Mouse (Mus musculus) forebrain, embryonic 12.5 days (tissue): ENCODE measurements around the gene Theg. TPM values are rescaled to one million over a fixed set of nuclear protein-coding genes. Genes with fewer than 3 reads are reported as not detected.

Source experiments
- ATAC-seq: fragments of 200-750 bp; cut with Nextera tagmentation; 2 replicates; pipeline ENCODE4 v1.8.0; 2017; ENCODE audit warnings: moderate TSS enrichment; ENCODE audit not compliant: low FRiP score
- H3K27ac ChIP-seq: fragments of 300-500 bp; sonication (generic); 2 replicates; pipeline ENCODE4 v1.5.1; 2016; ENCODE audit warnings: mild to moderate bottlenecking
- H3K27me3 ChIP-seq: fragments of 300-500 bp; sonication (generic); 2 replicates; pipeline ENCODE4 v1.6.1; 2016; ENCODE audit warnings: mild to moderate bottlenecking
- H3K36me3 ChIP-seq: fragments of 300-500 bp; sonication (generic); replicated peaks from 2 replicates; pipeline ENCODE4 v1.6.1; 2016; ENCODE audit warnings: mild to moderate bottlenecking
- H3K4me1 ChIP-seq: fragments of 300-500 bp; sonication (generic); 2 replicates; pipeline ENCODE4 v1.6.1; 2016
- H3K4me2 ChIP-seq: fragments of 300-500 bp; sonication (generic); 2 replicates; pipeline ENCODE4 v1.6.1; 2016; ENCODE audit warnings: mild to moderate bottlenecking, moderate library complexity
- H3K4me3 ChIP-seq: fragments of 300-500 bp; sonication (generic); replicated peaks from 2 replicates; pipeline ENCODE4 v1.5.1; 2016; ENCODE audit warnings: mild to moderate bottlenecking
- H3K9ac ChIP-seq: fragments of 300-500 bp; sonication (generic); 2 replicates; pipeline ENCODE4 v1.6.1; 2016; ENCODE audit warnings: mild to moderate bottlenecking
- H3K9me3 ChIP-seq: fragments of 300-500 bp; sonication (generic); 2 replicates; pipeline ENCODE4 v1.6.1; 2016
- WGBS: fragments of 180-500 bp; shearing (Covaris S2); methylation state at CpG from one replicate; pipeline ENCODE4 v1.1.7; 2016; 5-methylcytosine and 5-hydroxymethylcytosine counted together
- polyA plus RNA-seq: library from polyadenylated mRNA; unstranded; fragments of >200 nt; fragmentation: Nextera tagmentation; extraction: Ambion mirVana; gene quantifications from 2 replicates; pipeline ENCODE4 v1.2.1, GENCODE M21; 2016

Theg gene
- polyA plus RNA-seq, 1 experiment from 2014 or later: not detected

- Histone ChIP-seq H3K36me3 (no peaks in the 10 kb centered on the region), H3K27me3 (peaks cover 6% of the 10 kb centered on the region), H3K27ac (no peak overlapping the region), H3K4me2 (no peak overlapping the region), H3K9ac (no peak overlapping the region), H3K4me1 (no peaks in the 10 kb centered on the region), H3K9me3 (no peaks in the 10 kb centered on the region), H3K4me3 (no peak overlapping the region)
- 88% methylated on average over 8 of the region's 8 CpGs for WGBS
- ATAC-seq: no peak
Observed at GRCm38 (mm10) chr10:79586243-79586642, 888 bp downstream of the Theg start.

GRCm38 (mm10) chr10:79585723-79586122, 1.4 kb downstream of the Theg start:
- no peak overlapping the region for H3K4me2 ChIP-seq
- no peaks in the 10 kb centered on the region for H3K9me3 ChIP-seq
- no peak for ATAC-seq
- 90% methylated on average over 5 of the region's 5 CpGs for whole genome bisulfite sequencing
- H3K27ac ChIP-seq: no peak overlapping the region
- peaks cover 6% of the 10 kb centered on the region for H3K27me3 ChIP-seq
- no peak overlapping the region for H3K9ac ChIP-seq
- H3K4me3 ChIP-seq: no peak overlapping the region
- no peaks in the 10 kb centered on the region for H3K36me3 ChIP-seq
- H3K4me1 ChIP-seq: no peaks in the 10 kb centered on the region

- no peak overlapping the region for H3K9ac ChIP-seq
- H3K36me3 ChIP-seq: no peaks in the 10 kb centered on the region
- H3K9me3 ChIP-seq: no peaks in the 10 kb centered on the region
- H3K27ac ChIP-seq: no peak overlapping the region
- peaks cover 6% of the 10 kb centered on the region for H3K27me3 ChIP-seq
- no peak overlapping the region for H3K4me2 ChIP-seq
- no peak overlapping the region for H3K4me3 ChIP-seq
- WGBS: 97% methylated on average over 6 of the region's 6 CpGs
- H3K4me1 ChIP-seq: no peaks in the 10 kb centered on the region
- ATAC-seq: no peak
Observed at GRCm38 (mm10) chr10:79585136-79585535, 2.0 kb downstream of the Theg start.

GRCm38 (mm10) chr10:79584426-79584825, 2.7 kb downstream of the Theg start:
- WGBS: 83% methylated on average over 9 of the region's 9 CpGs
- peaks cover 12% of the 10 kb centered on the region for H3K27me3 ChIP-seq
- no peaks in the 10 kb centered on the region for H3K36me3 ChIP-seq
- no peaks in the 10 kb centered on the region for H3K9me3 ChIP-seq
- no peak overlapping the region for H3K27ac ChIP-seq
- ATAC-seq: no peak
- no peaks in the 10 kb centered on the region for H3K4me1 ChIP-seq
- no peak overlapping the region for H3K9ac ChIP-seq
- H3K4me3 ChIP-seq: no peak overlapping the region
- H3K4me2 ChIP-seq: no peak overlapping the region

- Histone ChIP-seq H3K9ac (no peak overlapping the region), H3K4me3 (no peak overlapping the region), H3K4me2 (no peak overlapping the region), H3K4me1 (no peaks in the 10 kb centered on the region), H3K27ac (no peak overlapping the region), H3K27me3 (peaks cover 12% of the 10 kb centered on the region), H3K36me3 (no peaks in the 10 kb centered on the region), H3K9me3 (no peaks in the 10 kb centered on the region)
- no peak for ATAC-seq
- WGBS: 76% methylated on average over 7 of the region's 7 CpGs
Observed at GRCm38 (mm10) chr10:79584021-79584420, 3.1 kb downstream of the Theg start.

- ATAC-seq: no peak
- WGBS: 88% methylated on average over 8 of the region's 8 CpGs
- H3K4me3 ChIP-seq: no peak overlapping the region
- no peaks in the 10 kb centered on the region for H3K4me1 ChIP-seq
- no peak overlapping the region for H3K4me2 ChIP-seq
- H3K27ac ChIP-seq: no peak overlapping the region
- H3K9me3 ChIP-seq: no peaks in the 10 kb centered on the region
- H3K27me3 ChIP-seq: peaks cover 6% of the 10 kb centered on the region; the same call in 1 of the 2 replicates
- no peak overlapping the region for H3K9ac ChIP-seq
- H3K36me3 ChIP-seq: no peaks in the 10 kb centered on the region
Observed at GRCm38 (mm10) chr10:79581501-79581900, 5.6 kb downstream of the Theg start.

- Histone ChIP-seq H3K36me3 (no peaks in the 10 kb centered on the region), H3K27ac (no peak overlapping the region), H3K4me1 (no peaks in the 10 kb centered on the region), H3K4me2 (no peak overlapping the region), H3K9me3 (no peaks in the 10 kb centered on the region), H3K9ac (no peak overlapping the region), H3K27me3 (peaks cover 6% of the 10 kb centered on the region; the same call in 1 of the 2 replicates), H3K4me3 (no peak overlapping the region)
- no peak for ATAC-seq
- 39% methylated on average over 6 of the region's 6 CpGs for WGBS
Observed at GRCm38 (mm10) chr10:79580811-79581210, 6.3 kb downstream of the Theg start.

GRCm38 (mm10) chr10:79580356-79580755, 6.8 kb downstream of the Theg start:
- ATAC-seq: no peak
- no peak overlapping the region for H3K9ac ChIP-seq
- H3K4me3 ChIP-seq: no peak overlapping the region
- H3K4me2 ChIP-seq: no peak overlapping the region
- peaks cover 6% of the 10 kb centered on the region; the same call in 1 of the 2 replicates for H3K27me3 ChIP-seq
- H3K4me1 ChIP-seq: no peaks in the 10 kb centered on the region
- no peaks in the 10 kb centered on the region for H3K36me3 ChIP-seq
- H3K9me3 ChIP-seq: no peaks in the 10 kb centered on the region
- no peak overlapping the region for H3K27ac ChIP-seq
- WGBS: 67% methylated on average over 7 of the region's 7 CpGs

DNA sequence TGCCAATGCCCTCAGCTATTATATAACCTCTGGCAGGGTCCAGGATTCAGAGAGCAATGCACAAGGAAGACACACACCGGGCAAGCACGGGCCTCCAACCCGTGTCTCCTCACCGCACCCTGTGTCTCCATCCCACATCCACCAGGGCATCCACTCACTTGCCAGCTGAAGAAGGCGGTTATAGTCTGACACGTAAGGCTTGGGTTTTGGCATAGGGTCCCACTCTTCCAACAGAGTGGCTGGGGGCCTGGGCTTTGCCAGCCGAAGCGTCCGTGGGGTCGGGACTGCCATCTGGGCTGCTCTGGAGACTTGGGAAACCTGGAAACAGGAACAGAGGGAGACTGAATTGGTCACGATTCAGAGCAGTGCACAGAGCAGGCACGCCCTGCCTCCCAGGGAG, 7.3 kb downstream of the Theg start:
- H3K4me3 ChIP-seq: no peak overlapping the region
- 78% methylated on average over 12 of the region's 12 CpGs for WGBS
- H3K27ac ChIP-seq: no peak overlapping the region
- no peaks in the 10 kb centered on the region for H3K9me3 ChIP-seq
- H3K4me2 ChIP-seq: no peak overlapping the region
- H3K36me3 ChIP-seq: no peaks in the 10 kb centered on the region
- H3K27me3 ChIP-seq: peaks cover 6% of the 10 kb centered on the region; the same call in 1 of the 2 replicates
- H3K4me1 ChIP-seq: no peaks in the 10 kb centered on the region
- no peak overlapping the region for H3K9ac ChIP-seq
- no peak for ATAC-seq

- WGBS: 75% methylated on average over 7 of the region's 7 CpGs
- Histone ChIP-seq H3K9me3 (no peaks in the 10 kb centered on the region), H3K27ac (no peak overlapping the region), H3K36me3 (no peaks in the 10 kb centered on the region), H3K4me3 (no peak overlapping the region), H3K4me1 (no peaks in the 10 kb centered on the region), H3K4me2 (no peak overlapping the region), H3K9ac (no peak overlapping the region), H3K27me3 (peaks cover 6% of the 10 kb centered on the region; the same call in 1 of the 2 replicates)
- no peak for ATAC-seq
Observed at GRCm38 (mm10) chr10:79578891-79579290, 8.2 kb downstream of the Theg start.

DNA sequence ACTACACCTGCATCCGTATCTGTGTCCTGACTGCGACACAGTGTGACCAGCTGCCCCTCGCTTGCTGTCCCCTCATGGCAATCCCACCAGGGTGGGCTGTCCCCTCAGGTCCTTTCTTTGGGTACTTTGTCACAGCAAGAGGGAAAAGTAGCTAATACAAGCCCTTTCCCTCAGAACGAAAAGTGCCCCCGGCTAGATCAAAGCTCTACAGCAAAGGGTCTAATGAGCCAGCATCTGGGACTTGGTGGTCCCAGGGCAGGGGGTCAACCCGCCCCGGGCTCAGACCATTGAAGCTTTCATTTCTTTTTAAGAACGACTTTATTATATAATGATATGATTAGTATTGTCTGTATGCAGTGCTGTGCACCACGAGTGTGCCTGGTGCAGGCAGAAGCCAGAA, 8.9 kb downstream of the Theg start:
- Histone ChIP-seq H3K36me3 (no peaks in the 10 kb centered on the region), H3K27ac (no peak overlapping the region), H3K4me1 (no peaks in the 10 kb centered on the region), H3K4me2 (no peak overlapping the region), H3K9ac (no peak overlapping the region), H3K27me3 (peaks cover 6% of the 10 kb centered on the region; the same call in 1 of the 2 replicates), H3K9me3 (no peaks in the 10 kb centered on the region), H3K4me3 (no peak overlapping the region)
- WGBS: 42% methylated on average over 9 of the region's 9 CpGs
- no peak for ATAC-seq

DNA sequence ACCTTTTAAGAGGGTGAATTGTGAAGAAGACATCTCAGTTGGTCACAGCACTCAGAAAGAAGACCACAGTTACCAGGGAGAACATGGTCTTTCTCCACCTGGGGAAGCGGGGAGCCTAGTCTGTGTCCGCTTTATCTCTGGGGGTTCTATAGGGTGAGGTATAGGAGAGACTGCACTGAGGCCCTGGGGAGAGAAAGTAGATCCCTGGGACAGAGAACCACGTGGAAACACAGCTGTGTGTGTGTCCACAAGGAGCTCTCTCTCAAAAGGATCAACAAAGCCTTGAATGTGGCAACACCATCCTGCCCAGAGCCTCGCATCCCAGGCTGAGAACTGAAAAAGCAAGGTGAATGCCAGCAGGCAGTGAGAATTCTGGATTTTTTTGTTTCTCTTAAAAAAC, 9.8 kb downstream of the Theg start:
- H3K27ac ChIP-seq: no peak overlapping the region
- WGBS: 70% methylated on average over 4 of the region's 4 CpGs
- no peak overlapping the region for H3K4me3 ChIP-seq
- peaks cover 6% of the 10 kb centered on the region; the same call in 1 of the 2 replicates for H3K27me3 ChIP-seq
- no peaks in the 10 kb centered on the region for H3K4me1 ChIP-seq
- H3K9ac ChIP-seq: no peak overlapping the region
- H3K36me3 ChIP-seq: no peaks in the 10 kb centered on the region
- H3K9me3 ChIP-seq: no peaks in the 10 kb centered on the region
- H3K4me2 ChIP-seq: no peak overlapping the region
- ATAC-seq: no peak

GRCm38 (mm10) chr10:79575754-79576153, 11.4 kb downstream of the Theg start:
- Histone ChIP-seq H3K27ac (no peak overlapping the region), H3K9ac (no peak overlapping the region), H3K27me3 (peaks cover 6% of the 10 kb centered on the region; the same call in 1 of the 2 replicates), H3K4me1 (no peaks in the 10 kb centered on the region), H3K4me3 (no peak overlapping the region), H3K9me3 (no peaks in the 10 kb centered on the region), H3K36me3 (no peaks in the 10 kb centered on the region), H3K4me2 (no peak overlapping the region)
- no peak for ATAC-seq
- 79% methylated on average over 6 of the region's 6 CpGs for WGBS
